Mouse (Mus musculus) adrenal gland, adult 8-10 months (tissue): ENCODE data around the gene Gtf3c6. TPM values are rescaled to one million over a fixed set of nuclear protein-coding genes. Genes with fewer than 3 reads are reported as not detected.

Experiments used
- DNase-seq: peaks from one replicate; pipeline ENCODE4 v3.0.0; 2022
- total RNA-seq, 4 experiments: library from RNA; stranded (reverse); gene quantifications; 2 replicates each; pipeline ENCODE4 v1.2.4; 2022

The Gtf3c6 gene
- 10 to 100 TPM; 26.3 to 50.8 (median 38.4) TPM for total RNA-seq

DNA sequence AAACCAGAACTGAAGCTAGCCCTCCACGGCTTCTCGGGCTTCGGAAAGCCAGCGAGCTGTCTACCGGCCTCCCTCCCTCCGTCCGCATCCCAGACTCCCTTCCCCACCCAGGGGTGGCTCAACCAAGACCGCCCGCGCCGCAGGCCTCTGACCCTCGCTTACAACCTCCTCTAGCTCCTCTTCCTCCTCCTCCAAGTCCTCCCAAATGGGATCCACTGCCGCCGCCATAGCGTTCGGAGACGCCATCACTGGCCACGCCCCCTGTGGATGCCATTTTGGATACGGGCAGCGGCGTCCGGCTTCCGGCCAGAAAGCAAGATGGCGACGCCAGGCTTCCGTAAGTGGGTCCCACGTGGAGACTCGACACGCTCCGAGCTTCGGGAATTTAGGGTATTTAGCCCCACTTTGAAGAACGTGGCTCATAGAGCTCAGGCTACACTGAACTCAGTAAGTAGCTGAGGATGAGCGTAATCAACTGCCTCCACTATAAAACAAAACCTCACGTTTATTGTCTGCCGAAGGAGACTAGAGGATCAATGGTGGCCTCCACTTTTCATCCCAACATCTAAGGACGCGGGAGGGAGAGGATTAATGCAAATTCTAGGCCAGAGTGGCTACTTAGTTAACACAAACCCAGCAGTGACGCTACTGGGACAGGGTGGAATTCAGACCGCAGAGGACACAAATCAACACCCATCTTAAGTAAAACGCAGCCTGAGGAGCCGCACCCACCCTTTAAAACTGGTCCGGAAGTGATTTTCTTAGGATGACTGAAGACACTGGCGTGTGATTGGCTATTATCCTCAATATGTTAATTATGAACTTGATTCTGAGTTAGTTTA lies at the start of gene Gtf3c6:
TSS of gene Gtf3c6 (minus strand) at position 695 of the 842 bp plus-strand sequence.
- DNase-seq, result peak; percentile 88

DNA sequence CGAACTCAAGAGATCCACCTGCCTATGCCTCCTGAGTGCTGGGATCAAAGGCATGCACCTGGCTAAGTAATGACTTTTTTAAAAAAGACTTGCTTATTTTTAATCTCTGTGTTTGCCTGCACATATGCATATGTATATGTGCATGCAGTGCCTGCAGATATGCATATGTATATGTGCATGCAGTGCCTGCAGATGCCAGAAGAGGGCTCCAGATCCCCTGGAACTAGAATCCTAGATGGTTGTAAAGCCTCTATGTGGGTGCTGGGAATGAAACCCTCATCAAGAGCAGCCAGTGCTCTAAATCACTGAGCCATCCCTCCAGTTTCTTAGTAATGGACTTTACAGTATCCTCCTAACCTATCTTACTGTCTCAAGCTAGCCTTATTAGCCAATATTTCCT lies 48.1 kb upstream of the Gtf3c6 start:
- no peak for DNase-seq

- DNase-seq, result peak; percentile 99
Measured at GRCm38 (mm10) chr10:40302140-40302985, 44.5 kb upstream of the Gtf3c6 start, which contains the start of gene Amd1. TSS of gene Amd1 (minus strand) at chr10:40302186.

- peak; percentile 18 for DNase-seq
Measured at GRCm38 (mm10) chr10:40301181-40302075, 43.5 kb upstream of the Gtf3c6 start.

DNA sequence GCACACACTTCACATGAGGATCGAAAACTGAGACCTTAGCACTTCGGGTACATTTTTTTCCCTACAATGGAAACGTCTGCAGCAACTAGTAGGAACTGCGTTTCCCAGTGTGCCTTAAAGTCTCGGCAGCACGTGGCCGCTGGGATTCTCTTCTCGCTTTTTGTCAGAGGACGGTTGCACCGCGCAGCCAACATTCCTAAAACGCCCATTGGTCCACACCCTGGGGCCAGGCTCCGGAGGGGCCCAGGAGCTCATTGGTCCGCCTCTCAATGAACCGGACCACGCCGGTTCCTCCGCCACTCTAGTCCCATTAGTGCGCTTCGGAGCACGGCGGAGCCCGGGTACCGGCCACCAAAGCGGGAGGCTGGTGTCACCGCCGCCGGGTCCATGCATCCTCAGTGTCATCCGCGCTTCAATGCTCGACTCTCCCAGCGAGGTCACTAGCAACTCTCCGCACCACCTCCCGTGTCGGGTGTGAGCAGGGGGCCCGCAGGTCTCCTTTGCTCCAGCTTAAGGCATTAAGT lies 42.8 kb upstream of the Gtf3c6 start:
- peak; percentile 78 for DNase-seq

- no peak for DNase-seq
Measured at GRCm38 (mm10) chr10:40292640-40293039, 34.7 kb upstream of the Gtf3c6 start.

DNA sequence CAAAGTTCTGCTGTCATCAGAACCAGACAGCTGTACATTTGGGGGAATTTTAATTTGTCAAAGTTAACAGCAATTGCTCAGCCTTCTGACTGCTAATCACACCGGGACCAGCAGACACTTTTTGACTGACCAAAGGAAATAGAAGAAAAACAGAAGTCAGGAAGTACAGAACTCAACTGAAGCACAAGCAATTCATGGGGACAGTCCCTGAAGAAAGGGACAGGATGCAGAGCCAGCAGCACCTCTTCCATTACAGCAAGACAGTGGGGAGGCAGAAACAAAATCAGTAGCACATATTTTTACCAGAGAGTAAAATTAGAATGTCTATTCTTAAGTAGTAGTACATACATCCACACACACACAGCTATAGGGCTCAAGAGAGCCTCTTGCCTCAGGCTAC lies 28.9 kb upstream of the Gtf3c6 start:
- no peak for DNase-seq

DNA sequence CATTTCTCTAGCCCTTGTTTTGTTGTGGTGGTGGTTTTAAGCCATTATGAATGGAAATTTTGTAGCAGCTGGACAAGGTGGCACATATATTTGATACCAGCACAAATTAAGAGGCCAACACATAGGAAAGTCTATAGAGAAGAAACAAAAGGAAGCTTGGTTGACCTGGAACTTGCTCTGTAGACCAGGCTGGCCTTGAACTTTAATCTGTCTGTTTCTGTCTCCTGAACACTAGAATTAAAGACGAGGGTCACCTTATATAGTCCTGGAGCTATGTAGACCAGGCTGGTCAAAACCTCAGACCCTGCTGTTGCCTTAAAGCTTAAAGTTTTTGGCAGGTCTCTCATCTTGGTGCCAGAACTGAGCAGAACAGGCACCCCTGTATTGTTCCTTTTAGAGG lies 27.7 kb upstream of the Gtf3c6 start:
- no peak for DNase-seq

- DNase-seq, result no peak
Measured at GRCm38 (mm10) chr10:40284997-40285396, 27.1 kb upstream of the Gtf3c6 start.

DNA sequence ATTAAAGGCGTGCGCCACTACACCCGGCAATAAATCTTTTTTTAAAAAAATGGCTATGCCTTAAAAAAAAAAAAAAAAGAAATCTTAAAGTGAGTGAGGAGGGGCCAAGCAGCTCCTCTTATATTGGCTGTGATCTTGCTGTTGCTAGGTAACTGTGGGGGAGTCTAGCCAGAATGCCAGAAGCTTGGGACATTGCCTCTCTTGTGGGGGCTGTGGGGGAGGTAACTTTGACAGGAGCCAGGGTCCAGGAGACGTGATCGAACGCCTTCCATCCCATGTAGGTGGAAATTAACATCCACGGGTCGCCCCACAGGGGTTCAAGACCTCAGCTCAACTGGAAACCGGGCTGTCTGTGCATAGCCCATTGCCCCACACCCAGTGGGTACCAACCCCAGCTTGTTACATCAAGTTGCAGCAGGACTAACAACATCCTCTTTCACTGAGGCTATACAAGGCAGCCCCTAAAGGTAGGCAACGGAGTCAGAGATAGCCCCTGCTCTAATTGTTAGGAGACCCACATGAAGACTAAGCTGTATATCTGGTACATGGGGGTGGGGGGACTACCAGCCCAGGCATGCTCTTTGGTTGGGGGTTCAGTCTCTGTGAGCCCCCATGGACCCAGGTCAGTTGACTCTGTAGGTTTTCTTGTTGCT lies 26.4 kb upstream of the Gtf3c6 start:
- DNase-seq, result no peak

GRCm38 (mm10) chr10:40283636-40284035 lies 25.7 kb upstream of the Gtf3c6 start:
- DNase-seq, result no peak

DNA sequence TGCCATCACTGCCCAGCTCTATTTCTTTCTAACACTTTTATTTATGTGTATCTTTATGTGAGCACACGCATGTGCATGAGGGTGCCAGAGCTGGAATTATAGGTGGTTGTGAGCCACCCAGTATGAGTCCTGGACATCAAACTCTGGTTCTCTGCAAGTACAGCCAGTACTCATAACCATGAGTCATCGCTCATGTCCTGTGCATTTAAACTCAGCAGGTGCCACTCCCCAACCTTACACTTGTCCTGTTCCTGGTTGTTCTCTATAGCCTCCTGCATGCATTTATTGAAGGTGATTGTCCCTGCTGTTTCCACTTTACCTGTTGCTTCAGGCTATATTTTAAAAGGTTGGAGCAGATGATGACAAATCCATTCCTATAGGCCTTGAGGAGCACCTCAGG lies 23.7 kb upstream of the Gtf3c6 start:
- DNase-seq, result no peak

DNA sequence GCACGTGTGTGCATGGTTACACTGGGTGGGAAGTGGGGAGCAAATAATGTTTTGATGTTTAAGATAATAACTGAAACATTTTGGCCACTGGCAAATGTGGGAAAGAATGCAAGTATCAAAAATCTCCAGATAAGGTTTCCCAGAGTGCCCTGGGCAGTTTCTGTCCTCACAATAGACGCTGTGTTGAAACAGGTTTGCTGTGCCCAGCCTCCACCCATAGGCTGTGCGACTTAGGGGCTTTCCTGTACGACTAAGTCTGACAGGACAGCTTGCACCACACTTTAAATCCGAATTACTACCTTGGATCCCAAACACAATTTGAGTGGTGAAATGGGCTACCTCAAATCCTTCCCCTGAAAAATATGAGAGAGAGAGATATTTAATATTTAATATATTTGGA lies 20.4 kb upstream of the Gtf3c6 start:
- no peak for DNase-seq

DNA sequence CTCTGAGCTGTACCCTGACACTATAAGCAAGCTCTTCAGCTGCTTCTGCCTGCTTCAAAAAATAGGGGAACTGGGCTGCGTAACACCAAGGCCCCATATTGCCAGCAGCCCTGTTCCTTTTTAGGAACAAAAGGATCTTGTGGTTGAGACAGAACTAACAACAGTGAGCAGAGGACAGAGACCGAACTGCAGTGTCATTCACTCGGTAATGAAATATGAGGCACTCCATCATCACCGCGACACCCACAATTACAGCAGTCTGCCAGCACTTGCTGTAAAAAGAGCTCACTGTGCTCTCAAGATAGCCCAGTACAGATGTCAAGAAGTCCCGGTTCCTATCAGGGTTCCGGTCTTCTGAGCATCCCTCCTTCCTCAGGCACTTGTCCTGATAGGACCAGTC lies 18.1 kb upstream of the Gtf3c6 start:
- DNase-seq, result no peak

- DNase-seq, result no peak
Measured at GRCm38 (mm10) chr10:40273938-40274337, 16.0 kb upstream of the Gtf3c6 start.

- no peak for DNase-seq
Measured at GRCm38 (mm10) chr10:40271216-40271615, 13.3 kb upstream of the Gtf3c6 start.

GRCm38 (mm10) chr10:40264920-40265319 lies 7.0 kb upstream of the Gtf3c6 start:
- DNase-seq, result no peak

DNA sequence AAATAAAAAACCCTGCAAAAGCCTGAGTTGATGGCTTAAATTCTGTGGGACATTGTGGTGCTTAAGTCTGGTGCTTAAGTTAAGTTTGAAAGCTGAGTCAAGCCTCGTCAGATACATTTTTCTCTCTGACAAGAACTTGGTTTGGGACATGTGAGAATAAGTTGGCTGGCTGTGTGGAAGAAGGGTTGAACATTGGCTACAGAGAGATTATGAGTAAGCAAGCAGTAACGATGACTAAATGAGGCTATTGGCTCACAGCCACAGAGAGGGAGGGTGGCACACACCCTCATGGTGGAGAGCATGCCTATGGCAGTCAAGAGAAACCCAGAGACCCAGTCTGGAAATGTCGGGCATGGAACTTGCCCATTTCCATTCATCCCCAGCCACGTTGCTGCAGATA lies 5.8 kb upstream of the Gtf3c6 start:
- peak; percentile 68 for DNase-seq

- DNase-seq, result no peak
Measured at GRCm38 (mm10) chr10:40262200-40262599, 4.3 kb upstream of the Gtf3c6 start.

GRCm38 (mm10) chr10:40260305-40260704 lies 2.4 kb upstream of the Gtf3c6 start:
- DNase-seq, result no peak

GRCm38 (mm10) chr10:40259542-40259941 lies 1.6 kb upstream of the Gtf3c6 start:
- no peak for DNase-seq

DNA sequence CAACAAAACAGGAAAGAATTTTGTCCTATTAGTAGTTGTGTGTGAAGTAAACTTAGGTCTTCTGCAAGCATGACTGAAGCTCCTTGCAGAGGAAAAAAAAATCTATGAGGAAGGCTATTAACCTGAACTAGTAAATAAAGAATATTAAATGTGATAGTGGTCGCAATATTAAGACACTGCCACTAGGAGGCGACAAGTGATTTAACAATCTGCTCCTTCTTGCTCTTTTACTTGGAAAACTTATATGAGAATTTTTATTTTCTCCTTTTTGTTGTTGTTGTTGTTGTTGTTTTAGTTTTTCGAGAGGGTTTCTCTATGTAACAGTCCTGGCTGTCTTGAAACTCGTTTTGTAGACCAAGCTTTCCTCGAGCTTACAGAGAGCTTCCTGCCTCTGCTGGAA lies 1.1 kb upstream of the Gtf3c6 start:
- DNase-seq, result no peak
